Mouse (Mus musculus) T-helper 17 cell (primary cell): ENCODE results near the gene Chmp5.

Experiments used
- in situ Hi-C, 2 experiments: fragments of 300-600 bp; cut with MboI, MseI; formaldehyde crosslinking; loops; 1 replicate in 1 of 2; 2 replicates in 1 of 2; pipeline ENCODE4 v1.15.1; 2025; ENCODE audit warnings: high pct_unique_total_duplicates in 2 of 2

Chmp5 gene

DNA sequence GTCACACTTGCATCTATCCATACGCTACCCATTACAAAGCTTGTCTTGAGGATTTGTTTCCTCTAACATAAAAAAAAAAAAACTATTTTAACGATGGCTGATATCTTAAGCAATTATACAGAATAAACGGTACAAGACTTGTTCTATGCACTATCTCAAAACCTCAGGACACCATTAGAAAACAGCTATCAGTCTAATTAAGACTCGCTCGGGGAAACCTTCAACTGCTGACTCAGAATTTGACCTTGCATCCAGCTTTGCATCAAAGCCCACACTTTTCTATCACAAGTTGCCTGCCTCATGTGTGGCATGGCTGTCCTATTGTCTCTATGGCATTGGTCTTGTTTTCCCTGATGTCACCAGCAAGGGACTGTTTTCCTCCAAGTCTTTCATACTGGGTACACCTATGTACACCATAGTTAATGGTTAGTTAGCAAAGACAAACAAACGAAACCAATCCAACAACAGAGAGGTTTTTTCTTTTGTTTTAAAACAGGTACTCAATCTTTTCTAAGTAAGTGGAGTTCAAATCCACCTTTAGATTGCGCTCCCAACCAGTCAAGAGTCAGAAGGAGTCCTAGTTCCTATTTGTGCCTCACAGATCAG lies 1.6 kb upstream of the Chmp5 start:
- in situ Hi-C loops = loop anchor here in 1 of 2 experiments (5.0 kb wide), 1 partner anchor 174 kb away; no protein-coding TSS in a partner anchor

DNA sequence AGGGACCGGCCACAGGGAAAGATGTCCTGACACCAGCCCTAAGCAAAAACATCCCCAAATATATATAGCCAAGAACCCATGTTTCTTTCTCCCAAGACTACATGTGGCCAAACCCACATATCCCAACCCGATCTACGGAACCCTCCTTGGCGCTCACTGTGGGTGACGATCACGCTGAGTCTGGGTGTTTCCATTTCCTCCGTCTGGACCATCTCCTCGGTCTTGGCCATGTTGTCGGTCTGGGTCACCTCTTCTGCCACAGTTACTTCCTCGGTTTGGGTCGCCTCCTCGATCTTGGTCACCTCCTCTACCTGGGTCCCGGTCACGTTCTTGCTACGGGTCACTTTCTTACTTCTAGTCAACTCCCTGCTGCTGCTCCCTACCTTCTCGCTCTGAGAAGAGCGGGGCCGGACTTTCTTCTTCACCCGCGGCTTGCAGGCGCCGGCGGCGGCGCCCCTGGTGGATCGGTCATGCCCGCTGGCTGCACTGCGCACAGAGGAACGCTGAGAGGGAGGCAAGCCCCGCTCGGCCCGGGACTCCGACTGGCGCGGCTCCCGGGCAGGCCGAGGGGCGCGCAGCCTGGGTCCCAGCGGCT lies 545 bp upstream of the Chmp5 start:
- in situ Hi-C loops = loop anchor here in 1 of 2 experiments (5.0 kb wide), 1 partner anchor 175 kb away; no protein-coding TSS in a partner anchor

DNA sequence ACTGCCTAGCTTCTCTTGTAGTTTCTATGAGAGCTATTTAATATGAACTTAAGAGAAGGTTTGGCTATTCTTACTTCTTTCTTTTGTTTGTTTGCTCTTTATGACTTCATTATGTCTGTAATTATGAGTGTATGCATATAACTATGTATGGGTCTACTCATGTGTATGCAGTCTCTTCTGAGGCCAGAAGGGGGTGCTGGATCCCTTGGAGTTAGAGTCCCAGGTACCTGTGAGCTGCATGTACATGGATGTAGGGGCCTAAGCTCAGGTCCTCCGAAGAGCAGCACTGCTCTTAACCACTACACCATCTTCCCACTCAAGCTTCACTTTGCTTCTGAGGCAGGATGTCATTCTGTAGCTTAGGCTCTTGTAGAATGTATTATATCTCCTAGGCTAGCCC lies 5.3 kb downstream of the Chmp5 start:
- in situ Hi-C loops = no loop called here

DNA sequence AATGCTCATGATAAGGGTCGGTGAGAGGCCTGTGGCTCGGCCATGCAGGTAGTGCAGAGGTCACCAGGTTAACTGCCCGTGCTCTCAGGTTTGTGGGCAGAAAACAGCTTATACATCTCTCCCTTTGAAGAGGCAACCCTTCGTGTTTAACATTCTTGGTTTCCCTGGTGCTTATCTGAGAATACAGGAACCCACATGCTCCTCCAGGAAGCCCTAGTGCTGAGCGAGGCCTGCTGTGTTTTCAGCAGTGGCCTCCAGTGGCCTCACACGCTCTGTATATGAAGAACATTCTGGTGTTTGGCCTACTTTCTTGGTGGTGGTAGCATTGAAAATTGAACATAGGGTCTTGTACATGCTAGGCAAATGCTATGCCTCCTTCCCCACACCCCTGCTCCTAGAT lies 7.7 kb downstream of the Chmp5 start:
- in situ Hi-C loops = no loop called here

DNA sequence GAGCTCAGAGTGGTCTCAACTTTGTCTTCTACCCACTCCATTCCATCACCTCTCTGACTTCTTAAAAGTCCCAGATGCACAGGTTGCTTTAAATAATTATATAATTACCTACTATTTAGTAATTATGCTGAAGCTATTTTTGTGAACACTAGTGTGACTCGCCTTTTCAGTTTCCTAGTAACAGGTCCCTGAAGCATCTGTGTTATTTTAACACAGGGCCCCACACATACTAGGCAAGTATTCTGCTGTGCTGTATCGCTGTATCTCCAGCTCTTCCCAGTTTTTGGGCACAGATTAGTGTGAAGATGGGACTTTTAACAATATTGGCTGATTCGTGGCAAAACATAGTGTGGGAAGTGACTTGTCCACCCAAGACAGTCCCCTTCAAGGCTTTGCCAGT lies 15.3 kb downstream of the Chmp5 start:
- in situ Hi-C loops = no loop called here

DNA sequence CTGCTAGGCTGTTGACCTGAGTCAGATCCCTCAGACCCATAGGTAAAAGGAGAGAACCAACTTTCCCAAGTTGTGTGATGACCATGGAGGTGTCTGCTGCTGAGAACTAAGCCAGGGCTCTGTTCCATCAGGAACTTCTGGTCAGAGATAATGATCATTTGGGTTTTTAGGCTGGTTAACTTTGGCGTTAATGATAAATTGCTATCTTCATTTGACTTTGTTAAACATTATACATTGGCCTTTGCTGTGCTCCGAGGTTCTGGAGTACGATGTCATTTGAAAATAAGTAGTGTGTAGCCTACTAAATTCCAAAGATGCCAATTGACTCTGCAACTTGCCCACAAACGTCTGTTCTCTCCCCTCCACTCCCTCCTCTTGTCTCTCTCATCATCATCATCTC lies 21.0 kb downstream of the Chmp5 start:
- in situ Hi-C loops = no loop called here

DNA sequence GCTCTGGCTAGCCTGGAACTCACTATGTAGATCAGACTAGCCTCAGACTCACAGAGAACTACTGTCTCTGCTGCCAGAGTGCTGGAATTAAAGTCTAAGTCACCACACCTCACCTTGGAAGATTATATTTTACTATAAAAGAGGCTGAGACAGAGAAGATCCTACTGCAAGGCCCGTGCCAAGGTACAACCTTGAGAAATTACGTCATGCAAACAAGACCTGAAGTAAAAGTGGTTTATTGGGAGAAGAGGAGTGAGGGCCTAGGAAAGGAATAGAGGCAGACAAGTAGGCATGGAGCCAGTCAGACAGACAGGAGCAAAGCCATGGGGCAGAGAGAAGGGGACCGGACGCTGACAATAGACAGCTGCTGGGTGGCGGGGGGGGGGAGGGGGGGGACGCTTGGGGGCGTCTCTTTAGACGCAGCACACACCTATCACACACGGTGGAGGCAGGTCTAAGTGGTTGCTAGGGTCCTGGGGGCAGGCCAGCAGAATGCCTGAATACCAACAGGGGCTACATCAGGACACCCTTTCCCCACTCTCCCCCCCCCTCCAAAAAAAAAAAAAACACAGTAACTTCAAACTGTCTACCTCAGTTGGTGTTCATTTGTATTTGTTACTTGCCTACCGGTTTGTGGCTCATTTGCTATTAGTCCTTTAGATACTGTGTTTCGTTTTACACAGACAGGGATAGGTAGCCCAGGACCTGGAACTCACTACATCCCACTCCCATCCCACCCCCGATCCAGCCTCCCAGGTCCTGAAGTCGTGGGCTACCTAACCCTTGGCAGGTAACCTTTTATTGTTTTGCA lies 21.8 kb downstream of the Chmp5 start:
- in situ Hi-C loops = loop anchor here in 1 of 2 experiments (10.0 kb wide), 1 partner anchor 775 kb away; no protein-coding TSS in a partner anchor

DNA sequence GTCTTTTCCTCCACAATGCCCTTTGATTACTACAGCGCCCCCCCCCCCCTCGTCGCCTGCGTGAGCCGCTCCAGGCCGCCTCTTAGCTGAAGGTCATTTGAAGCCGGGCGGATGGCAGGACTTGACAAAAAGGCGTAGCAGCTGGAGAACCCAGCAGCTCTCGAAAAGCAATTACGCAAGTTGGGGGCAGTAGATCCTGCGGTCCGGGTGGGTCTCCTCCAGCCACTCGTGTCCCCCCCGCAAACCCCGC lies 22.3 kb downstream of the Chmp5 start:
- in situ Hi-C loops = loop anchor here in 1 of 2 experiments (10.0 kb wide), 1 partner anchor 774 kb away; no protein-coding TSS in a partner anchor

DNA sequence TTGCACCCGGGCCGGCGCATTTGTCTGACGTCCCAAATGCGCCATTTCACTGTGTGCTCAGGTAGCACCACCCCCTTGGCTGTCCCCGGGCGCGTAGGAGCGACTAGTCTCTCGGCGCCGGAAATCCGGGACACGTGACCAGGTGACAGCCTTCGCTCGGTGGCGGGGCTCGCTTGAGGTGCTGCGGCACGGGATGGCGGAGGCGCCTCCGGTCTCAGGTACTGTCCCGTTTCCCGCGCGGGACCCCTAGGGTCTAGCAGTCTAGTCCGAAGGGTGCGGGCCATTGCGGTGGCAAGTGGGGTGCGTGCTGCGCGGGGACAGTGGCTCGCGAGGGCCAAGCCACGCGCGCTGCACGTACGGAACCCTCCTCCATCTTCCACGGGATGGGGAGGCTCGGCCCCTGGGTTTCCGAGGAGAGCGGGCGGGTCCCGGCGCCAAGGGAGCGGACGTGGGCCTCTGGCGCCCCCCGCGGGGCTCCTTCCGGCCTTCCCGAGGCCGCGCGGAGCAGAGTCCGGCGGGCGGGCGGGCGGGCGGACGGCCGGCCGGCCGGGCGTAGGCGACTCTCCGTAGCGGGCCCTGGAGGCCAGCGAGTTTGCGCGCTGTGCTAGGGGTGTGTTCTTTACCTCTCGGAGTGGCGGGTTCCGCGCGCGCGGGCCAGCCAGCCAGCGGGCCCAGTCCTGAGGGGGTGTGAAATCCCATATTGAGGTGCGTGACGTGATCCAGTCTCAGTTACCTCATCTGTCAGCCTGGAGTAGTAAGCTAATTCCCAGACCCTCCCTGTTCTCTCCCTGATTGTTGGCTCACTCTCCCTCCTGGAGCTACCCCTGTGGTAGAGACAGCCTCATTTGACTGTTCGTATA lies 22.9 kb downstream of the Chmp5 start, which contains the start of gene Nfx1:
Nfx1 (plus strand) TSS at position 65 of the 860 bp plus-strand sequence.
- in situ Hi-C loops = loop anchor here in 1 of 2 experiments (10.0 kb wide), 1 partner anchor 774 kb away; no protein-coding TSS in a partner anchor

DNA sequence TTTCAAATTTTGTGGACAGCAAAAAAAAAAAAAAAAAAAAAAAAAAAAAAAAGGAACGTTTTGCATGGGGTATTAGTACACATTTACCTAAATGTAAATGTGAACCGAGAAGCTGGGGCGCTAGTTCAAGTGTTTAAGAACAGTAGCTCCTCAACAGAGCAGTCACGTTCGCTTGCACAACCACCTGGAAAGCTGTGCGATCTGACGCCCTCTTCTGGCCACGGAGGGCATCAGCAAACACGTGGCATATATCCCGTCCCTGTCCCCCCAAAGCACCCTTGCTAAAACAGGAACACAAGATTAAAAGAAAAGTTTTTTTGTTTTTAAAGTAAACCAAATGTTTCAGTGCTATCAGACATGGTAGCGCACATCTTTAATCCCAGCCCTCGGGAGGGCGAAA lies 23.5 kb downstream of the Chmp5 start:
- in situ Hi-C loops = loop anchor here in 1 of 2 experiments (10.0 kb wide), 1 partner anchor 773 kb away; no protein-coding TSS in a partner anchor

DNA sequence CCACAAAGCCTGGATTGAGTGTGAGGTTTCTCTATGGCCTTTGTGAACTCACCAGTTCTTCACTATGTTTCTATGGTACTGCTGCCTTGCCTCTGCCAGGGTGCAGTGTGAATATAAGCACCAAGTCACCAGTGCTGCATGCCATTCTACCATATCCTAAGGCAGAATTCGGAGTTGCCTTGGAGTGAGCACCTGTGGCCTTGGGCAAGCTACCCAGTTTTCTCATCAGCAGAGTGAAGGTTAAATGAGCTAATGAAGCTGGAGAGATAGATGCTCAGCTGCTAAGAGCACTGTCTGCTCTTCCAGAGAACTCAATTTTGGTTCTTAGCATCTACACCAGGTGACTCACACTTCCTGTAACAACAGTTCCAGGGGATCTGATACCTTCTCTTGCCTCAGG lies 25.8 kb downstream of the Chmp5 start:
- in situ Hi-C loops = loop anchor here in 1 of 2 experiments (10.0 kb wide), 1 partner anchor 771 kb away; no protein-coding TSS in a partner anchor

DNA sequence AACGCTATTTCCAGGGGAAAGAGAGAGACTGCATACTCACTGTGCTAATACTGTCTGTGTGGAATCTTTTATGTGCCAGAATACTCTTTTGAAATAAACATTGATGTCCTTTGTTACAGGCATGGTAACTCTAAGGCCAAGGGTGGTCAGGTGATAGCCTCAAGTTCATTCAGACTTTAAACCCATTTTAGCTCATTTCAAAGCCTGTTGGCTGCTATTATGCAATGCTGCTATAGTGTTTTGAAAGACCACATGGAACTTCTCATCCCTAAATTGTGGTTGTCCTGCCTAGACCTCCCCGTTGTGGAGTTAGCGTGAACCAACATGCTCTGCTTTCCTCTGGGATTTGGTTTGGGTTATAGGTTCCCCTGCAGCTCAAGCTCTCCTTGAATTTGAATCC lies 27.5 kb downstream of the Chmp5 start:
- in situ Hi-C loops = loop anchor here in 1 of 2 experiments (10.0 kb wide), 1 partner anchor 769 kb away; no protein-coding TSS in a partner anchor

DNA sequence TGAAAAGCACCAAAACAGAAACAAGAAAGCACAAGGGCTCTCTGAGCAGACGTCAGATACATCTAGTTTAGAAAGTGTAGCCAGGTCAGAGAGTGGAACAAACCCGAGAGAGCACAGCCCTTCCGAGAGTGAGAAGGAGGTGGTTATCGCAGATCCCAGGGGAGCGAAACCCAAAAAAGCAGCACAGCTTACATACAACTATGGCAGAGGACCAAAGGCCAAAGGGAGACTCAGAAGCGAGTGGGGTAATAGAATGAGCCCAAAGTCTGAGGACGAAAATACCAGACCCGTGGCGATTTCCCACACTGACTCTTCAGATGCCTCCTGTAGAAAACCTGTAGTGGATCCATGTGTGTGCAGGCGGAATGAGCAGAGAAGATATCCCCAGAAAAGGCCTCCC lies 28.4 kb downstream of the Chmp5 start:
- in situ Hi-C loops = loop anchor here in 1 of 2 experiments (10.0 kb wide), 1 partner anchor 768 kb away; no protein-coding TSS in a partner anchor

DNA sequence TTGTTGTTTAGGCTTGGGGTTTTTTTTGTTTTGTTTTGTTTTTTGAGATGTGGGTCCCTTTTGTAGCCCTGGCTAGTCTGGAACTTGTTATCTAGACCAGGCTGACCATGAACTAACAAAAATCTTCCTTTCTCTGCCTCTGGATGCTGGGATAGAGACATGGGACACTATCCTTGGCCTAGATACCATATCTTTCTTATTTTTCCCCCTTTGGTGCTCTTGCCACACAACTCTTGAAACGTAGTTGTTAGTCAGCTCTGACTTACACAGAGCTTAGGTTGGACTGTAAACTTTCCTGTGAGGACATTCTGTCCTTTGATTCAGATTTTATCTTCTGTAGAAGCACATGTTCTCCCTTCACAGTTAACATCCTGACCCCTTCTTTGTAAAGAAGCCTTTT lies 31.2 kb downstream of the Chmp5 start:
- in situ Hi-C loops = loop anchor here in 1 of 2 experiments (10.0 kb wide), 1 partner anchor 765 kb away; no protein-coding TSS in a partner anchor

DNA sequence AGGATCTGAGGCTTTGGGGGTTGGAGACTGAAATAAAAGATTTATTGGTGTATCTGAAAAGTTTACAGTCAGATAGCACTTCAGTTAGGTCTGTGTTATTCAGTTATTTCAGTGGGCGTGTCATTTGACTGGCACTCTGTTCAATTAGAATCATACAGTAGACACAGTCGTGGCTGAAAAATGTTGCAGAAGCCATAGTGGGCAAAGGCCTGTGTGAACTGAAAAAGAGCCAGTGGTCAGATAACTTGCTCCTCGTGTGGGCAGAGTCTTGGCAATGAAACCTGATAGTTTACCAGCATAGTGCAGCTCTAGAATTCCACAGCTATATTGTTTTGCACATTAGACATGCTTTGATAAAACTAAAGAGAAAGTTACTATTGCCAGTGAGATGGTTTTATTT lies 34.3 kb downstream of the Chmp5 start:
- in situ Hi-C loops = no loop called here

DNA sequence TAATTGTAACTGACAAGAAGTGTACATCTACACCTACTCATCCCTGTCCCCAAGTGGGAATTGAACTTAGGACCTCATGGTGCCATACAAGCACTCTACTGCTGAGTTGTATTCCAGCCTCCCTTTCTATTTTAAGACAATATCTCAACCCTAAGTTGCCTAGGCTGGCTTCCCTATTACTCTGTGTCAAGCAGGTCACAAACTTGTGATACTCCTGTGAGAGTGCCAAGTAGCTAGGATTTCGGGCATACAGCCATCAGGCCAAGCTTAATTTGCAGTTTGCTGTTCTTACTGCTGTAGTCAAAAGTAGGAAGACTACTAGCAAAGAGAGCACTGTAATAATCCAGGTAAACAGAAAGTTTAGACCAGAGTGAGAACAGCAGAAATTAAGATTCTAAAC lies 35.5 kb downstream of the Chmp5 start:
- in situ Hi-C loops = no loop called here

DNA sequence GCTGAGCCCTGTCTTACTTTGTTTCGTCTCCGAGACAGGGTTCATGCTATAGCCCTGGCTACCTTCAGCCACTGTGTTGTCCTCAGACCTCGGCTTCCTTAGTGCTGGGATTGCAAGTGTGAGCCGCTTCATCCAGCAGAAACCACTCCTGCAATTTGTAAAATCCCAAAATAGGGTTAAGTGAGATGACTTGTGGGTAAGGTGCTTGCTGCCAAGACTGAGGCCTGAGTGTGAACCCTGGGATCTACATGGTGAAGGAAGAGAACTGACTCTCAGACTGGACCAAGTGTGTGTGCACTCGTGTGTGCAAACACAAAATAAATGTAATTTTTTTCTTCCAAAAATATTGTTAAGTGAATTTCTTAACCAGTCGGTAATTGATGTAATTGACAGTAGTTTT lies 41.4 kb downstream of the Chmp5 start:
- in situ Hi-C loops = no loop called here

DNA sequence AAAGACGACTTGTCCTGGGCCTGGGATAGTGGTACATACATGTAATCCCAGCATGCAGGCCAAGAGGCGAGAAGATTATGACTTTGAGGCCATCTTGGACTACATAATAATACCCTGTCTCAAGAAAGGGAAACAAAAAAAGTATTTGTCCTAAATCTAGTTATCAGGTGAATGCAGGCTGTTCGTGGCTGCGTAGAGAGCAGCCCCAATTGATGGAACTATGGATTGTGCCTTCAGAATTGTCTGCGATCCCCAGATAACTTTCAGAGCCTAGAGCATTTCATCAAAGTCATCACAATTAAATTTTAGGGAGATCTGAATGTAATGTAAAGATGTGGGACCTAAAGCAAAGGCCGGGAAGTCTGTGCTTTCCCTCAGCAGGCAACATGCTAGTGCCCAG lies 48.1 kb downstream of the Chmp5 start:
- in situ Hi-C loops = no loop called here

DNA sequence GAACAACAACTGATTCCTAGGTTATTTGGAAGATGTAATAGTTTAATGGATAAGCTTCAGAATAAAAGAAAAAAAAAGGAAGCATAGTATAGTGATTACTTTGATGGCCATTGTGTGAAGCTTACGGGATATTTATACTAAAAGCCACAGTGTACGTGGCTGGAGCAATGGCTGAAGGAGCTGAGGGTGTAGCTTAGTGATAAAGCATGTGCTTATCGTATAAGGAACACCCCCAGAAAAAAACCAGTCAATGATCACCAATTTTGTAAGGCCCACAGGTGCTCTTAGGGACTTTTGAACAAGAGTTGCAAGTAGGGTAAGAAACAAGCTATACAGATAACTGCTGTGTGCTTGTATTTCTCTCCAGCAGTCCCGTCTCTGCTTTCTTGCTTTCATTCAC lies 49.7 kb downstream of the Chmp5 start:
- in situ Hi-C loops = no loop called here

DNA sequence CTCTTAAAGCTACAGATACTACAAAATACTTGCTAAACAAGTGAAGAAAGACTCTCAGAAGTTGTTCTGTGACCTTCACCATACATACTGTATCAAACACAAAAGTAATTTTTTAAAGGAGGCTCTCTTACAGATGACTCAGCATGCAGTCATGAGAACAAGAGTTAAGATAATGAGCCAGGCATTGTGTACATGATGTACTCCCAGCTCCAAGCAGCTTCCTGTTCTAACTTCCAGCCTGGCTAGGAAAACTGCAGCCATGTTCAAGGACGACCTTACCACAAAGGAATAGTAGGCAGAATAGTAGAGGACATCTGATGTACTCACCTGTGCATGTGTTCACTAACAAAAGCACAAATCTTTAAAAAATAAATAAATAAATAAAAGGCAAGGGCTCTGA lies 52.1 kb downstream of the Chmp5 start:
- in situ Hi-C loops = loop anchor here in 1 of 2 experiments (10.0 kb wide), 1 partner anchor 1985 kb away; no protein-coding TSS in a partner anchor
